Mouse (Mus musculus): ENCODE measurements at regions not wholly inside any gene's neighbourhood (a gene's known extent, or its start where the extent isn't known, plus 50 kb on each side); places are given as distances from the start of the nearest gene placed in this dataset.

GRCm38 (mm10) chr8:87373535-87373934, 98.9 kb downstream of the Cbln1 start:
- H3K36me3 ChIP-seq (ENCODE audit: control insufficient read depth, insufficient read depth, low read length): no peaks in the 10 kb centered on the region
- no peaks in the 10 kb centered on the region for H3K27me3 ChIP-seq (ENCODE audit: control insufficient read depth, insufficient read depth, low read length)
- no peak overlapping the region for H3K9ac ChIP-seq (ENCODE audit: low read length)
- 44% methylated on average over 6 of the region's 6 CpGs for WGBS
- no peak overlapping the region for H3K4me2 ChIP-seq (ENCODE audit: low read length)
- no peaks in the 10 kb centered on the region for H3K9me3 ChIP-seq (ENCODE audit: control insufficient read depth, low read length)
- no peaks in the 10 kb centered on the region for H3K4me1 ChIP-seq (ENCODE audit: control insufficient read depth in 2 of 2, insufficient read depth in 2 of 2, low read length in 2 of 2)
- H3K27ac ChIP-seq (replicated peaks in 1 of 2; ENCODE audit: control insufficient read depth in 1 of 2, insufficient read depth in 1 of 2, low read depth in 2 of 2, low read length in 2 of 2): no peak overlapping the region
- no peak overlapping the region for H3K4me3 ChIP-seq (ENCODE audit: control insufficient read depth in 1 of 2, insufficient read depth in 1 of 2, low read depth in 1 of 2, low read length in 2 of 2)
- no peak for ATAC-seq (ENCODE audit: insufficient number of reproducible peaks, insufficient read depth, low FRiP score, low read depth)

DNA sequence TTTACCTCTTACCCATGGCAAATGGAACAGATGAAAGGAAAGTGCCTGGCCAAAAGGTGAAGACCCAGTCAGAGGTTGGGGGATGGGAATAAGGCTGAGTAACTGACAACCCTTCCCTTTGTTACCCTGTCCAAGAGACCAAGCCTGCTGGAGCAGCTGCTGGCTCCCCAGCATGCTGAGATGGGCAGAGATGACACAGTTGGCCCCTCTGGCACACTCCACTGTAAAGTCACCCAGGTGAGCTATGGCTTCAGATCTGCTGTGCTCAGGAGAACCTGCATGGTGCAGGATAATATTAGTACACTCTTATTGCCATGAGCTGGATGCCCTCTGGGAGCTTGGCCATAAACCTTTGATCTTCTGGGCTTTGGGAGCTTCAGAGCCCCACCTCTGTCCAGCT, 100.3 kb downstream of the Cbln1 start:
- H3K27ac ChIP-seq (replicated peaks in 1 of 2; ENCODE audit: control insufficient read depth in 1 of 2, insufficient read depth in 1 of 2, low read depth in 2 of 2, low read length in 2 of 2): no peak overlapping the region
- no peaks in the 10 kb centered on the region for H3K36me3 ChIP-seq (ENCODE audit: control insufficient read depth, insufficient read depth, low read length)
- no peak for ATAC-seq (ENCODE audit: insufficient number of reproducible peaks, insufficient read depth, low FRiP score, low read depth)
- H3K9ac ChIP-seq (ENCODE audit: low read length): no peak overlapping the region
- no peak overlapping the region for H3K4me2 ChIP-seq (ENCODE audit: low read length)
- no peak overlapping the region for H3K4me3 ChIP-seq (ENCODE audit: control insufficient read depth in 1 of 2, insufficient read depth in 1 of 2, low read depth in 1 of 2, low read length in 2 of 2)
- no peaks in the 10 kb centered on the region for H3K27me3 ChIP-seq (ENCODE audit: control insufficient read depth, insufficient read depth, low read length)
- H3K9me3 ChIP-seq (ENCODE audit: control insufficient read depth, low read length): no peaks in the 10 kb centered on the region
- H3K4me1 ChIP-seq (ENCODE audit: control insufficient read depth in 2 of 2, insufficient read depth in 2 of 2, low read length in 2 of 2): no peaks in the 10 kb centered on the region

DNA sequence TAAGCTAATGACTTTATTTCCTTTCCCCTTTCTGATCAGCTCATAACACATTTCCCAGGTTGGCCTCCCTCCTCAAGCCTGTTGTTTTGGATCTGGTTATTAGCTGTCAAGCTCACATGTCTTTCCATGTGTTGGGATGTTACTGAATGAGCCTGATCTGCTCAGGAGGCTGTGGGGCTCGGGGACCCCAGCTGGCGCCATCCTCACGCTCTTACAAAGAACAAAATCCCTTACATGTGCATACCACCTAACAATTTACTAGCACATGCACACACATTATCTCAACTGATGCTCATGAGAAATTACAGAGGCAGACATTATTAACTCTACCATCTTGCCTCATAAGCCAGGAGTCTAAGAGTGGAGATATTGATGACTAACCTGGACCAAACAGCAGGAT, 102.2 kb downstream of the Cbln1 start:
- Histone ChIP-seq H3K4me1 (ENCODE audit: control insufficient read depth in 2 of 2, insufficient read depth in 2 of 2, low read length in 2 of 2) (no peaks in the 10 kb centered on the region), H3K36me3 (ENCODE audit: control insufficient read depth, insufficient read depth, low read length) (no peaks in the 10 kb centered on the region), H3K27me3 (ENCODE audit: control insufficient read depth, insufficient read depth, low read length) (no peaks in the 10 kb centered on the region), H3K9ac (ENCODE audit: low read length) (no peak overlapping the region), H3K4me3 (ENCODE audit: control insufficient read depth in 1 of 2, insufficient read depth in 1 of 2, low read depth in 1 of 2, low read length in 2 of 2) (no peak overlapping the region), H3K4me2 (ENCODE audit: low read length) (no peak overlapping the region), H3K9me3 (ENCODE audit: control insufficient read depth, low read length) (no peaks in the 10 kb centered on the region), H3K27ac (replicated peaks in 1 of 2; ENCODE audit: control insufficient read depth in 1 of 2, insufficient read depth in 1 of 2, low read depth in 2 of 2, low read length in 2 of 2) (no peak overlapping the region)
- no peak for ATAC-seq (ENCODE audit: insufficient number of reproducible peaks, insufficient read depth, low FRiP score, low read depth)
- WGBS: 86% methylated on average over 3 of the region's 3 CpGs

- Histone ChIP-seq H3K4me2 (ENCODE audit: low read length) (no peak overlapping the region), H3K27ac (replicated peaks in 1 of 2; ENCODE audit: control insufficient read depth in 1 of 2, insufficient read depth in 1 of 2, low read depth in 2 of 2, low read length in 2 of 2) (no peak overlapping the region), H3K27me3 (ENCODE audit: control insufficient read depth, insufficient read depth, low read length) (no peaks in the 10 kb centered on the region), H3K4me1 (ENCODE audit: control insufficient read depth in 2 of 2, insufficient read depth in 2 of 2, low read length in 2 of 2) (no peaks in the 10 kb centered on the region), H3K9ac (ENCODE audit: low read length) (no peak overlapping the region), H3K36me3 (ENCODE audit: control insufficient read depth, insufficient read depth, low read length) (no peaks in the 10 kb centered on the region), H3K9me3 (ENCODE audit: control insufficient read depth, low read length) (no peaks in the 10 kb centered on the region), H3K4me3 (ENCODE audit: control insufficient read depth in 1 of 2, insufficient read depth in 1 of 2, low read depth in 1 of 2, low read length in 2 of 2) (no peak overlapping the region)
- WGBS: 76% methylated on average over 4 of the region's 4 CpGs
- no peak for ATAC-seq (ENCODE audit: insufficient number of reproducible peaks, insufficient read depth, low FRiP score, low read depth)
These were observed 121.9 kb downstream of the Cbln1 start for GRCm38 (mm10) chr8:87350471-87350870.

DNA sequence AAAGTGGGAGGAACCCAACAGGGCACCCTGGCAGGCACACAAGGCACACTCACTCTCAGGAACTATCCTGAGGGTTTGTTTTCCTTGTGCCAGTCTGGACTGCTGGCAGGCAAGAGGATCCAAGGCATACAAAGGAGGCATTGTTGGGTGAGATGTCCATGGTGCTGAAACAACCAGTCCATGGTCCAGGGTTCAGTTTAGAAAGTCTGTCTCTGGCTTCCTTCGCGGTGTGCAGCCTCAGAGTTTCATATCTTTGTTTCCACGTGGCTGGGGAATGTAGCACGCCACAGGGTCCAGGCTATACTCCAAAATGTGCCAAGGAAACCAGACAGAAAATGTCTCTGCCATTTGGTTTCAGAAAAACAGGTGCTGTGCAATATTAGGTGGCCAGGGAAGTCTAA, 122.6 kb downstream of the Cbln1 start:
- Histone ChIP-seq H3K9me3 (ENCODE audit: control insufficient read depth, low read length) (no peaks in the 10 kb centered on the region), H3K27ac (replicated peaks in 1 of 2; ENCODE audit: control insufficient read depth in 1 of 2, insufficient read depth in 1 of 2, low read depth in 2 of 2, low read length in 2 of 2) (no peak overlapping the region), H3K4me1 (ENCODE audit: control insufficient read depth in 2 of 2, insufficient read depth in 2 of 2, low read length in 2 of 2) (no peaks in the 10 kb centered on the region), H3K27me3 (ENCODE audit: control insufficient read depth, insufficient read depth, low read length) (no peaks in the 10 kb centered on the region), H3K36me3 (ENCODE audit: control insufficient read depth, insufficient read depth, low read length) (no peaks in the 10 kb centered on the region), H3K9ac (ENCODE audit: low read length) (no peak overlapping the region), H3K4me3 (ENCODE audit: control insufficient read depth in 1 of 2, insufficient read depth in 1 of 2, low read depth in 1 of 2, low read length in 2 of 2) (no peak overlapping the region), H3K4me2 (ENCODE audit: low read length) (no peak overlapping the region)
- 35% methylated on average over 4 of the region's 4 CpGs for WGBS
- no peak for ATAC-seq (ENCODE audit: insufficient number of reproducible peaks, insufficient read depth, low FRiP score, low read depth)

DNA sequence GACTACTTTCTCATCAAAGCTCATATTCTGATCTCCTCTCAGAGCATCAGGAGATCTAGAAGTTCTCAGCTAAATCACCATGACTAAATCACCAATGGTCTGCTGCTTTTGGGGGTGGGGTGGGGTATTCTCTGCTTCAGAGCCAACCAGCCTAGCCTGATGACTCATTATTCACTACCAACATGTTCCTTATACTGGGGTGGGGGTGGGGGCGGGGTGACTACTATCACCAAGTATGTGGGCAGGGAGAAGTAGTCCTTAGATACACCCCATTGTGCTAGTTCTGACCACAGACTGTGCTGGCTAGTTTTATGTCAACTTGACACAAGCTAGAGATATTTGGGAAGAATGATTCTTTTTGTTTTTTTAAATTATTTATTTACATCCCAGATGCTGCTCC, 143.0 kb downstream of the Cbln1 start:
- H3K4me3 ChIP-seq (ENCODE audit: control insufficient read depth in 1 of 2, insufficient read depth in 1 of 2, low read depth in 1 of 2, low read length in 2 of 2): no peak overlapping the region
- H3K9ac ChIP-seq (ENCODE audit: low read length): no peak overlapping the region
- no peaks in the 10 kb centered on the region for H3K4me1 ChIP-seq (ENCODE audit: control insufficient read depth in 2 of 2, insufficient read depth in 2 of 2, low read length in 2 of 2)
- no peak for ATAC-seq (ENCODE audit: insufficient number of reproducible peaks, insufficient read depth, low FRiP score, low read depth)
- no peaks in the 10 kb centered on the region for H3K9me3 ChIP-seq (ENCODE audit: control insufficient read depth, low read length)
- no peaks in the 10 kb centered on the region for H3K27me3 ChIP-seq (ENCODE audit: control insufficient read depth, insufficient read depth, low read length)
- WGBS: 79% methylated on average over 1 of the region's 1 CpGs
- H3K27ac ChIP-seq (replicated peaks in 1 of 2; ENCODE audit: control insufficient read depth in 1 of 2, insufficient read depth in 1 of 2, low read depth in 2 of 2, low read length in 2 of 2): no peak overlapping the region
- no peak overlapping the region for H3K4me2 ChIP-seq (ENCODE audit: low read length)
- no peaks in the 10 kb centered on the region for H3K36me3 ChIP-seq (ENCODE audit: control insufficient read depth, insufficient read depth, low read length)

- ATAC-seq (ENCODE audit: insufficient number of reproducible peaks, insufficient read depth, low FRiP score, low read depth): no peak
- H3K4me1 ChIP-seq (ENCODE audit: control insufficient read depth in 2 of 2, insufficient read depth in 2 of 2, low read length in 2 of 2): no peaks in the 10 kb centered on the region
- WGBS: 39% methylated on average over 3 of the region's 3 CpGs
These were observed 157.8 kb downstream of the Cbln1 start for GRCm38 (mm10) chr8:87314570-87314969.

DNA sequence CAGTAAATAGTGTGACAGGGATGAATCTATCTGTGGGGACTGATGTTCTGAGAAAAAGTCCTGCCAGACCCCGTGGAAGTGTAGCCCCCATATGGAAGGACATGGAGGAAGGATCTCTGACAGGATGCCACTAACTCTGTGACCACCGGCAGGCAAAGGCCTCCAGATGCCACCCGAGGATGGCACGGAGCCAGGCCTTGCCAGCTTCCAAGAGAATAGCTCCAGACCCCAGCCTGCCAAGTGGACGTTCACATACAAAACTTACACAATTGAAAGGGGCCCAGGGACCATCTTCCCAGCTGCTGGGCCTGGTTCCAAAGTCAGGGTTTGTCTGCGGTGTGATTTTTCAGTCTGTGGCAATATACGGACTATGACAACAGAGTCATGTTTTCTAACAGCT, 161.1 kb downstream of the Cbln1 start:
- H3K9me3 ChIP-seq (ENCODE audit: control insufficient read depth, low read length): no peaks in the 10 kb centered on the region
- no peaks in the 10 kb centered on the region for H3K36me3 ChIP-seq (ENCODE audit: control insufficient read depth, insufficient read depth, low read length)
- H3K4me1 ChIP-seq (ENCODE audit: control insufficient read depth in 2 of 2, insufficient read depth in 2 of 2, low read length in 2 of 2): no peaks in the 10 kb centered on the region
- no peak overlapping the region for H3K27ac ChIP-seq (replicated peaks in 1 of 2; ENCODE audit: control insufficient read depth in 1 of 2, insufficient read depth in 1 of 2, low read depth in 2 of 2, low read length in 2 of 2)
- no peak overlapping the region for H3K9ac ChIP-seq (ENCODE audit: low read length)
- H3K4me2 ChIP-seq (ENCODE audit: low read length): no peak overlapping the region
- no peaks in the 10 kb centered on the region for H3K27me3 ChIP-seq (ENCODE audit: control insufficient read depth, insufficient read depth, low read length)
- ATAC-seq (ENCODE audit: insufficient number of reproducible peaks, insufficient read depth, low FRiP score, low read depth): no peak
- 73% methylated on average over 7 of the region's 7 CpGs for WGBS
- H3K4me3 ChIP-seq (ENCODE audit: control insufficient read depth in 1 of 2, insufficient read depth in 1 of 2, low read depth in 1 of 2, low read length in 2 of 2): no peak overlapping the region

More at GRCm38 (mm10) chr8:87314570-87314969, 157.8 kb downstream of the Cbln1 start:
- H3K27me3 ChIP-seq (ENCODE audit: control insufficient read depth, insufficient read depth, low read length): no peaks in the 10 kb centered on the region
- H3K9ac ChIP-seq (ENCODE audit: low read length): no peak overlapping the region
- H3K36me3 ChIP-seq (ENCODE audit: control insufficient read depth, insufficient read depth, low read length): no peaks in the 10 kb centered on the region
- no peaks in the 10 kb centered on the region for H3K9me3 ChIP-seq (ENCODE audit: control insufficient read depth, low read length)
- no peak overlapping the region for H3K27ac ChIP-seq (replicated peaks in 1 of 2; ENCODE audit: control insufficient read depth in 1 of 2, insufficient read depth in 1 of 2, low read depth in 2 of 2, low read length in 2 of 2)
- H3K4me3 ChIP-seq (ENCODE audit: control insufficient read depth in 1 of 2, insufficient read depth in 1 of 2, low read depth in 1 of 2, low read length in 2 of 2): no peak overlapping the region
- H3K4me2 ChIP-seq (ENCODE audit: low read length): no peak overlapping the region

All from heart, embryonic 14.5 days (tissue).